Mouse (Mus musculus) right cerebral cortex, postnatal 4 days (tissue): ENCODE data around the gene Dcakd.

Source experiments
- DNase-seq: peaks from one replicate; pipeline ENCODE4 v3.0.0-alpha.2; 2022

Gene Dcakd

GRCm38 (mm10) chr11:103028176-103028891 lies at the start of gene Dcakd, which contains the start of gene Nmt1:
Dcakd (minus strand) TSS chr11:103028333.
Nmt1 (plus strand) TSS chr11:103028190.
- peak; percentile 85 for DNase-seq

GRCm38 (mm10) chr11:103076581-103076980 lies 48.4 kb upstream of the Dcakd start:
- DNase-seq, result no peak

GRCm38 (mm10) chr11:103076010-103076409 lies 47.9 kb upstream of the Dcakd start:
- no peak for DNase-seq

GRCm38 (mm10) chr11:103074796-103075323 lies 46.7 kb upstream of the Dcakd start:
- no peak for DNase-seq

- no peak for DNase-seq
Observed at GRCm38 (mm10) chr11:103074121-103074650, 46.1 kb upstream of the Dcakd start.

- DNase-seq, result no peak
Observed at GRCm38 (mm10) chr11:103073671-103074070, 45.5 kb upstream of the Dcakd start.

GRCm38 (mm10) chr11:103070322-103070880 lies 42.3 kb upstream of the Dcakd start:
- DNase-seq, result no peak

- DNase-seq, result no peak
Observed at GRCm38 (mm10) chr11:103069731-103070130, 41.6 kb upstream of the Dcakd start.

- no peak for DNase-seq
Observed at GRCm38 (mm10) chr11:103068884-103069283, 40.8 kb upstream of the Dcakd start.

GRCm38 (mm10) chr11:103068272-103068671 lies 40.1 kb upstream of the Dcakd start:
- no peak for DNase-seq

- no peak for DNase-seq
Observed at GRCm38 (mm10) chr11:103067457-103068001, 39.4 kb upstream of the Dcakd start.

GRCm38 (mm10) chr11:103067051-103067361 lies 38.9 kb upstream of the Dcakd start:
- DNase-seq, result no peak

GRCm38 (mm10) chr11:103066191-103067050 lies 38.3 kb upstream of the Dcakd start:
- DNase-seq, result no peak

- DNase-seq, result no peak
Observed at GRCm38 (mm10) chr11:103058499-103059085, 30.5 kb upstream of the Dcakd start.

GRCm38 (mm10) chr11:103056636-103057035 lies 28.5 kb upstream of the Dcakd start:
- no peak for DNase-seq

GRCm38 (mm10) chr11:103054798-103055197 lies 26.7 kb upstream of the Dcakd start:
- peak; percentile 78 for DNase-seq

GRCm38 (mm10) chr11:103053191-103054076 lies 25.3 kb upstream of the Dcakd start:
- DNase-seq, result no peak

GRCm38 (mm10) chr11:103052078-103052477 lies 23.9 kb upstream of the Dcakd start:
- no peak for DNase-seq

GRCm38 (mm10) chr11:103051249-103051691 lies 23.1 kb upstream of the Dcakd start:
- DNase-seq, result no peak

- no peak for DNase-seq
Observed at GRCm38 (mm10) chr11:103050153-103050552, 22.0 kb upstream of the Dcakd start.

GRCm38 (mm10) chr11:103049611-103050010 lies 21.5 kb upstream of the Dcakd start:
- no peak for DNase-seq
